Mouse (Mus musculus) MEL (cell line): ENCODE measurements at regions not wholly inside any gene's neighbourhood (a gene's known extent, or its start where the extent isn't known, plus 50 kb on each side); places are given as distances from the start of the nearest gene placed in this dataset.
A peak's percentile ranks its signal among the peaks of the same experiment; 100 is the strongest.

Experiments
- DNase-seq: peaks from one replicate; pipeline ENCODE4 v3.0.0; 2011; ENCODE audit warnings: low read depth, low spot score
- H3K27ac ChIP-seq: 2 replicates; pipeline ENCODE4 v1.5.1; 2012; ENCODE audit warnings: low read depth, mild to moderate bottlenecking, control low read depth, low read length, moderate library complexity; ENCODE audit not compliant: control insufficient read depth
- H3K27me3 ChIP-seq, 2 experiments: fragments of 150-350 bp in 1 of 2; sonication (generic) in 1 of 2; 2 replicates each; pipeline ENCODE4 v1.6.1; 2012; ENCODE audit warnings: low read length in 2 of 2, mild to moderate bottlenecking in 2 of 2, improper control_type of control experiment in 1 of 2, moderate library complexity in 1 of 2; ENCODE audit not compliant: insufficient read depth in 2 of 2, control insufficient read depth in 1 of 2
- H3K36me3 ChIP-seq, 2 experiments: 2 replicates each; pipeline ENCODE4 v1.6.1; 2012 to 2014; ENCODE audit warnings: low read length in 2 of 2, improper control_type of control experiment in 1 of 2, inconsistent platforms in 1 of 2, mild to moderate bottlenecking in 1 of 2; ENCODE audit not compliant: insufficient read depth in 2 of 2, control insufficient read depth in 1 of 2
- H3K4me1 ChIP-seq, 2 experiments: fragments of 150-350 bp in 1 of 2; sonication (generic) in 1 of 2; 2 replicates each; pipeline ENCODE4 v1.6.1; 2012; ENCODE audit warnings: low read length in 2 of 2, improper control_type of control experiment in 1 of 2, mild to moderate bottlenecking in 1 of 2; ENCODE audit not compliant: insufficient read depth in 2 of 2, control insufficient read depth in 1 of 2
- H3K4me3 ChIP-seq, 2 experiments: fragments of 150-350 bp in 1 of 2; sonication (generic) in 1 of 2; 2 replicates each; pipeline ENCODE4 v1.5.1; 2012; ENCODE audit warnings: low read depth in 2 of 2, low read length in 2 of 2, mild to moderate bottlenecking in 2 of 2, moderate library complexity in 2 of 2, control low read depth in 1 of 2, improper control_type of control experiment in 1 of 2; ENCODE audit not compliant: control insufficient read depth in 1 of 2, insufficient read depth in 1 of 2
- H3K79me2 ChIP-seq: 2 replicates; pipeline ENCODE4 v1.6.1; 2012; ENCODE audit warnings: mild to moderate bottlenecking, low read length, moderate library complexity; ENCODE audit not compliant: control insufficient read depth, poor library complexity, insufficient read depth
- H3K9ac ChIP-seq: 2 replicates; pipeline ENCODE4 v1.6.1; 2012; ENCODE audit warnings: low read depth, mild to moderate bottlenecking, control low read depth, low read length, moderate library complexity; ENCODE audit not compliant: control insufficient read depth, poor library complexity, severe bottlenecking
- H3K9me3 ChIP-seq: fragments of 150-350 bp; sonication (generic); replicated peaks from 2 replicates; pipeline ENCODE4 v1.6.1; 2012; ENCODE audit warnings: mild to moderate bottlenecking, low read length, improper control_type of control experiment, moderate library complexity; ENCODE audit not compliant: insufficient read depth
- BHLHE40 ChIP-seq: IDR thresholded peaks from 2 replicates; pipeline ENCODE4 v1.6.1; 2012; ENCODE audit warnings: low read depth, mild to moderate bottlenecking, inconsistent platforms, low read length, improper control_type of control experiment, borderline replicate concordance
- CHD1 ChIP-seq: IDR thresholded peaks from 2 replicates; pipeline ENCODE4 v1.6.1; 2012; ENCODE audit warnings: low read depth, mild to moderate bottlenecking, inconsistent platforms, low read length, improper control_type of control experiment
- CHD2 ChIP-seq: IDR thresholded peaks from 2 replicates; pipeline ENCODE4 v1.6.1; 2011; ENCODE audit warnings: low read length, improper control_type of control experiment
- CTCF ChIP-seq, 3 experiments: IDR thresholded peaks in 2 of 3; conservative IDR thresholded peaks in 1 of 3; 2 replicates each; pipeline ENCODE4 v1.5.1; 2011 to 2012; ENCODE audit warnings: low read length in 3 of 3, low read depth in 2 of 3, mild to moderate bottlenecking in 2 of 3, improper control_type of control experiment in 1 of 3, inconsistent platforms in 1 of 3, mixed read lengths in 1 of 3, moderate library complexity in 1 of 3; ENCODE audit not compliant: control insufficient read depth in 1 of 3, insufficient read depth in 1 of 3, poor library complexity in 1 of 3, severe bottlenecking in 1 of 3
- E2F4 ChIP-seq: IDR thresholded peaks from 2 replicates; pipeline ENCODE4 v1.6.1; 2011; ENCODE audit warnings: low read depth, low read length, improper control_type of control experiment, borderline replicate concordance
- EP300 ChIP-seq, 2 experiments: IDR thresholded peaks; 2 replicates each; pipeline ENCODE4 v1.6.1; 2011; ENCODE audit warnings: improper control_type of control experiment in 2 of 2, low read length in 2 of 2, low read depth in 1 of 2, mild to moderate bottlenecking in 1 of 2
- ETS1 ChIP-seq: IDR thresholded peaks from 2 replicates; pipeline ENCODE4 v1.6.1; 2012; ENCODE audit warnings: low read depth, mild to moderate bottlenecking, inconsistent platforms, low read length, improper control_type of control experiment, moderate library complexity
- GATA1 ChIP-seq: IDR thresholded peaks from 2 replicates; pipeline ENCODE4 v1.6.1; 2011; ENCODE audit warnings: low read depth, low read length, improper control_type of control experiment
- KAT2A ChIP-seq: conservative IDR thresholded peaks from 2 replicates; pipeline ENCODE4 v1.6.1; 2012; ENCODE audit warnings: low read depth, low read length, improper control_type of control experiment, inconsistent platforms
- MAZ ChIP-seq: IDR thresholded peaks from 2 replicates; pipeline ENCODE4 v1.6.1; 2012; ENCODE audit warnings: low read depth, mild to moderate bottlenecking, inconsistent platforms, low read length, improper control_type of control experiment
- MXI1 ChIP-seq: IDR thresholded peaks from 2 replicates; pipeline ENCODE4 v1.6.1; 2011; ENCODE audit warnings: mild to moderate bottlenecking, low read depth, low read length, improper control_type of control experiment
- MYB ChIP-seq: IDR thresholded peaks from 2 replicates; pipeline ENCODE4 v1.6.1; 2011; ENCODE audit warnings: mild to moderate bottlenecking, low read depth, low read length, improper control_type of control experiment
- MYC ChIP-seq: IDR thresholded peaks from 2 replicates; pipeline ENCODE4 v1.6.1; 2011; ENCODE audit warnings: low read depth, mild to moderate bottlenecking, low read length, improper control_type of control experiment, moderate library complexity
- NELFE ChIP-seq: IDR thresholded peaks from 2 replicates; pipeline ENCODE4 v1.6.1; 2011; ENCODE audit warnings: low read depth, low read length, improper control_type of control experiment
- NRF1 ChIP-seq: IDR thresholded peaks from 2 replicates; pipeline ENCODE4 v1.6.1; 2014; ENCODE audit warnings: low read depth, mild to moderate bottlenecking, inconsistent platforms, low read length, improper control_type of control experiment, moderate library complexity; ENCODE audit not compliant: poor library complexity, insufficient read depth, severe bottlenecking
- POLR2A ChIP-seq, 2 experiments: IDR thresholded peaks; 2 replicates each; pipeline ENCODE4 v1.6.1; 2011 to 2012; ENCODE audit warnings: low read length in 2 of 2, mild to moderate bottlenecking in 2 of 2, control low read depth in 1 of 2, improper control_type of control experiment in 1 of 2, low read depth in 1 of 2, moderate library complexity in 1 of 2; ENCODE audit not compliant: control insufficient read depth in 1 of 2, insufficient read depth in 1 of 2, poor library complexity in 1 of 2
- POLR2AphosphoS2 ChIP-seq: IDR thresholded peaks from 2 replicates; pipeline ENCODE4 v1.6.1; 2011; ENCODE audit warnings: low read length, improper control_type of control experiment
- POLR2AphosphoS5 ChIP-seq: IDR thresholded peaks from 2 replicates; pipeline ENCODE4 v1.6.1; 2012; ENCODE audit warnings: low read depth, borderline replicate concordance, mild to moderate bottlenecking, inconsistent platforms, low read length, moderate library complexity, mixed read lengths
- RAD21 ChIP-seq: IDR thresholded peaks from 2 replicates; pipeline ENCODE4 v1.6.1; 2011; ENCODE audit warnings: mild to moderate bottlenecking, low read depth, low read length, improper control_type of control experiment
- RCOR1 ChIP-seq: IDR thresholded peaks from 2 replicates; pipeline ENCODE4 v1.6.1; 2012; ENCODE audit warnings: low read depth, mild to moderate bottlenecking, inconsistent platforms, low read length, improper control_type of control experiment
- SMC3 ChIP-seq: IDR thresholded peaks from 2 replicates; pipeline ENCODE4 v1.6.1; 2011; ENCODE audit warnings: low read depth, low read length, improper control_type of control experiment
- TAL1 ChIP-seq: IDR thresholded peaks from 2 replicates; pipeline ENCODE4 v1.6.1; 2012; ENCODE audit warnings: mild to moderate bottlenecking, inconsistent platforms, low read length, moderate library complexity, mixed read lengths
- TCF12 ChIP-seq: IDR thresholded peaks from 2 replicates; pipeline ENCODE4 v1.6.1; 2014; ENCODE audit warnings: low read depth, mild to moderate bottlenecking, inconsistent platforms, low read length, improper control_type of control experiment, moderate library complexity
- USF1 ChIP-seq: IDR thresholded peaks from 2 replicates; pipeline ENCODE4 v1.6.1; 2014; ENCODE audit warnings: low read depth, mild to moderate bottlenecking, inconsistent platforms, low read length, improper control_type of control experiment, moderate library complexity
- ZC3H11A ChIP-seq: IDR thresholded peaks from 2 replicates; pipeline ENCODE4 v1.6.1; 2012; ENCODE audit warnings: low read depth, mild to moderate bottlenecking, inconsistent platforms, low read length, improper control_type of control experiment
- ZKSCAN1 ChIP-seq: IDR thresholded peaks from 2 replicates; pipeline ENCODE4 v1.6.1; 2012; ENCODE audit warnings: low read depth, mild to moderate bottlenecking, inconsistent platforms, low read length, improper control_type of control experiment, moderate library complexity

DNA sequence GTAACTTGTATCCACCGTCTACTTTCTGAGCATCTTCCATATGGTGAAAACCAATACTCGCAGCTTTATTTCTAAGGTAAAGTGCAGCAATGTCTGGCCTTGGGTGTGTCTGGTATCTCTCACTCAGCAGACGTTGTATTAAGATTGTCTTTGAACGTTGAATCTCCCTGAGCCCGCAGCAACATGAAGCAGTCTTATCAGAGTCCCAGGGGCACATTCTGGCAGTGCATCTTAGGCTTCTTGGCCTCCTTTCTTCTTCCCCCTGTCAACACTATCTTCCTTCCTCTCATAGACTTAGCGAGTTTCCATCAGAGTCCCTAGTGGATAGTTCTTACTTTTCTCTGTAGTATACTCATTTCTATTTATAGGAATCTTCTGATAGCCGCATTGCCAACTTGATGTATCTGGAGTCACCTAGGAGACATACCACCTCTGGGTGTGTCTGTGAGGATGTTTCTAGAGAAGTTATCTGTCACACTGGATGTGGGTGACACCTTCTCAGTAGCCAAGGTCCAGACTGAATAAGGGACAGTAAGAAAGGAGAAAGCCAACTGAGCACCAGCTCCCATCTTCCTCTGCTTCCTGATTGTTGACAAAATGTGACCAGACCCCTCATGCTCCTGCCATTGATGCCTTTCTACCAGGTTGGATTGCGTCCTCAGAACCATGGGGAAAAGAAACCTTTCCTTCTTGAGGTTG is 51.4 kb upstream of the Echdc3 start (continued):
- TF ChIP-seq MXI1 (no peak), RAD21 (0 out of 2 replicates have a peak, but pooled peaks have one; percentile 3), ZC3H11A (no peak), POLR2AphosphoS5 (no peak), E2F4 (no peak), SMC3 (no peak), KAT2A (no peak), NRF1 (no peak), TCF12 (peak; percentile 99)

- H3K27me3 ChIP-seq, result no peaks in the 10 kb centered on the region
- no peaks in the 10 kb centered on the region for H3K9me3 ChIP-seq
- 0 out of 4 replicates have a peak, but pooled peaks of 1 of the 2 experiments have one; percentile 5 for TF ChIP-seq POLR2A (IDR thresholded peaks at IDR 0.05; ENCODE audit: control insufficient read depth in 1 of 2, insufficient read depth in 1 of 2, low read depth in 1 of 2, low read length in 2 of 2, poor library complexity in 1 of 2)
- TF ChIP-seq CHD2, result no peak
- TF ChIP-seq POLR2AphosphoS5, result no peak
- no peak for TF ChIP-seq NELFE
- no peak for TF ChIP-seq ZKSCAN1
- TF ChIP-seq MYB, result no peak
- no peak for TF ChIP-seq CHD1
- TF ChIP-seq SMC3, result no peak
- TF ChIP-seq RCOR1, result no peak; the same call in 1 of the 2 replicates
- TF ChIP-seq, all 39 proteins: peak for 1
- no peaks in the 10 kb centered on the region for H3K79me2 ChIP-seq
- H3K27ac ChIP-seq, result peak overlapping the region; percentile 100
- peak overlapping the region; percentile 33 for H3K9ac ChIP-seq
- H3K4me3 ChIP-seq, result no peak overlapping the region
- DNase-seq, result no peak
- peaks cover 0 to 46% of the 10 kb centered on the region in 2 experiments; a peak in 2 of 4 replicates for H3K36me3 ChIP-seq
- H3K4me1 ChIP-seq, result peaks cover 14 to 47% of the 10 kb centered on the region in 2 experiments
Measured at GRCm38 (mm10) chr2:6265117-6265516, 52.3 kb upstream of the Echdc3 start.

- H3K79me2 ChIP-seq, result no peaks in the 10 kb centered on the region
- no peaks in the 10 kb centered on the region for H3K9me3 ChIP-seq
- DNase-seq, result no peak
- peak overlapping the region; percentile 27 to 36 for H3K4me3 ChIP-seq
- H3K9ac ChIP-seq, result peak overlapping the region; percentile 54
- H3K4me1 ChIP-seq, result peaks cover 14 to 47% of the 10 kb centered on the region in 2 experiments
- H3K36me3 ChIP-seq, result peaks cover 0 to 41% of the 10 kb centered on the region in 2 experiments; a peak in 2 of 4 replicates
- peak overlapping the region; percentile 93 for H3K27ac ChIP-seq
- no peaks in the 10 kb centered on the region for H3K27me3 ChIP-seq
- peak; percentile 85 for TF ChIP-seq RCOR1
- no peak for TF ChIP-seq KAT2A
- no peak for TF ChIP-seq ZC3H11A
- no peak for TF ChIP-seq POLR2AphosphoS2
- TF ChIP-seq MYC, result no peak
- no peak for TF ChIP-seq CHD2
- no peak for TF ChIP-seq NRF1
- TF ChIP-seq USF1, result no peak
- 0 out of 2 replicates have a peak, but pooled peaks have one; percentile 64 for TF ChIP-seq TCF12
- no peak for TF ChIP-seq CTCF (IDR thresholded peaks at IDR 0.05 in 2 of 3, conservative IDR thresholded peaks at IDR 0.05 in 1 of 3; ENCODE audit: control insufficient read depth in 1 of 3, insufficient read depth in 1 of 3, low read depth in 2 of 3, low read length in 3 of 3, poor library complexity in 1 of 3, severe bottlenecking in 1 of 3)
- TF ChIP-seq BHLHE40, result no peak; the same call in 1 of the 2 replicates
- TF ChIP-seq TAL1, result peak; percentile 60
- peak; percentile 42 to 50; a peak in 1 of 4 replicates for TF ChIP-seq EP300 (IDR thresholded peaks at IDR 0.05; ENCODE audit: low read depth in 1 of 2, low read length in 2 of 2)
- TF ChIP-seq ETS1, result no peak
- no peak for TF ChIP-seq MAZ
- peak; percentile 76 for TF ChIP-seq GATA1
Measured at GRCm38 (mm10) chr2:6267066-6267465, 54.2 kb upstream of the Echdc3 start.
